Mouse (Mus musculus) left cerebral cortex, adult 18-20 months (tissue): Measurements from ENCODE around the gene Etv3. TPM values are rescaled to one million over a fixed set of nuclear protein-coding genes. Genes with fewer than 3 reads are reported as not detected.

Source experiments
- DNase-seq, 2 experiments: peaks; one replicate each; pipeline ENCODE4 v3.0.0; 2021 to 2022; ENCODE audit warnings: low spot score in 2 of 2, mixed read lengths in 1 of 2
- total RNA-seq, 2 experiments: library from RNA; stranded (reverse); gene quantifications; 2 replicates each; pipeline ENCODE4 v1.2.3; 2021

Etv3 gene
- total RNA-seq, 2 experiments from 2014 or later = 28.0 to 28.1 TPM

DNA sequence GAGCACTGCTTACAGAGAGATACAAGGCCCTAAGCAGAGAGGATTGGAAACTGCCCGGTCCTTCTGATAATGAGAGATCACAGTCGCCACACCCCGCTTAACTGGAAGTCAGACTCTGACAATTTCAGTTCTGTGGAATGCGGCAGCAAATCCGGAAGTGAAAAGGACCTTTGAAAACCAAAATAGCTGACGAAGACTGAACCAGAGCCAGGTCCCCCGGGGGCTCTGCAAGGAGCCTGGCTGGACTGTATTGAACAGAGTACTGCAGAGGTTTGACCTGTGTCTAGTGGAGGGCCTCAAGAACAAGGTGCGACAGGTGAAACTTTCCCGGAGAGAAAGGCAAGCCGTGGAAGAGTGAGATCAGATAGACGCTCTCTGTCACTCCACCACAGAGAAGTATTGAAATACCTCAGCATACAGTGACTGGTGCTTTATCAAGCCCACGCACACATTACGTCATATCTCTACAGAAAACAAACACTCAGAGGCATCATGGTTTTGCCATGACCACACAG lies 9.6 kb upstream of the Etv3 start:
- no peak for DNase-seq

DNA sequence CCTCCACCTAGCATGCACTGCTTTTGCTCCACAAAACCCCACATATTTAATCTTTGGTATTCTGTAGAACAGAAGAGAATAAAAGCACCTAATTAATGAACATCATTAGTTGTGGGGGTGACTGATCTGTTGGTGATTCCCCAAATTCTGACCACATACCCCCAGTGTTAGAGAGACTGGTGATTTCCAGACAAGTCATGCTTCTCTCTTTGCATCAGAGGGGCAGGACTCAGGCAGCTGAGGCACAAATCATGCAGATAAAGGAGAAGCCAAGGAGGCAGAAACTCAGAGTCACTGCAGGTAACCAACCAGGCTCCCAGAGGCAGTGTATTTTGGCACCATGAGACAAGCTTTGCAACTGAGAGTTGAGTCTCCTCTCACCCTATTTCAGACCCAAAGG lies 6.8 kb upstream of the Etv3 start:
- DNase-seq = no peak

DNA sequence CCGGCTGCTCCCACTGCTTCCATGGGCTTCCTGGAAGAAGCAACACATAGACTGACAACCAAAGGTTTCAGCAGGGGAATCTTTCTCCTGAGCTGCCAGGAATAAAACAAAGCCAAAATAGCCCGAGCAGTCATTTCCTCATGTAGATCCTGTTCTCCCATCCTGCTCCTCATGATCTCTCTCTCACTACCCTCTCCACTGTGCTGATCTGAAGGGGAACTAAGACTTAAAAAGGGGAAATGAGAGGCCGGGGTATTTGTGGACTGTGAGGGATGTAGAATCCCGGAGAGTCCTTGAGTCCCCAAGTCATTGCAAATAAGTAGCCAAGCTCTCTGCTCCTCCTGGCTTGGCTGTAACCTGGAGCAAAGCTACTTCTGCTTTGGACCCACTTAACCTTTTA lies 4.1 kb upstream of the Etv3 start:
- DNase-seq = no peak

DNA sequence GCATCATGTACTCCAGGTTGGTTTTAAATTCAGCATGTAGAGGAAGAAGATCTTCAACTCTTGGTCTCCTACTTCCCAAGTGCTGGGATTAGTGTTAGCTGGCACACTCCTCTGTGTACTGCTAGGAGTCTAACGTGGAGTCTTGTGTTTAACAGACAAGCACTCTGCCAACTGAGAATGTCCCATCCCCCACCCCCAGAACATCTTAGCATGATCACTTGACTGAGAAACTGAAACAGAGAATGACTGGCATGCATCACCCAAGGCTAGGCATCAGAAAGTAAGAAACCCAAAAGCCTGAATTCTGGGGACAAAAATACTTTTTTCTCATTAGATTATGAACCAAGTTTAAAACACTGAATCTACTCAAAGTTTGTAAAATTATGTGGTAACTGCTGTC lies 3.4 kb upstream of the Etv3 start:
- no peak for DNase-seq

DNA sequence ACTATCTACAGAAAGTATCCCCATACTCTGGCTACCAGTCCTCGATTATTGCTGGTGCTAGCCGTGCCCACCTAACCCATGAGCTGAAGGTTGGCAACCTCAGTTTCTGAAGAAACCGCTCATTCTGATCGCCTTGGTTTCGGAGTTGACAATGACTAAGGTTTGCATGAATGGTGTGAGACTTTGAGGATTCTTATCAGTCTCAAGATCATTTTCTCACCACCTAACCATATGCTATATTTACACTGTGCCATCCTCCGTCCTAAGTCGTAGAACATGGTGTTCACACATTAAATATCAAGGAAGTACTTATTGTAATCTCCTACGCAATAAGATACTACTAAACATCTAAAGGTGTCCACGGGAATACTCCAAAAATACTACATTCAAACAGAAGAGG lies 1.5 kb upstream of the Etv3 start:
- no peak for DNase-seq

DNA sequence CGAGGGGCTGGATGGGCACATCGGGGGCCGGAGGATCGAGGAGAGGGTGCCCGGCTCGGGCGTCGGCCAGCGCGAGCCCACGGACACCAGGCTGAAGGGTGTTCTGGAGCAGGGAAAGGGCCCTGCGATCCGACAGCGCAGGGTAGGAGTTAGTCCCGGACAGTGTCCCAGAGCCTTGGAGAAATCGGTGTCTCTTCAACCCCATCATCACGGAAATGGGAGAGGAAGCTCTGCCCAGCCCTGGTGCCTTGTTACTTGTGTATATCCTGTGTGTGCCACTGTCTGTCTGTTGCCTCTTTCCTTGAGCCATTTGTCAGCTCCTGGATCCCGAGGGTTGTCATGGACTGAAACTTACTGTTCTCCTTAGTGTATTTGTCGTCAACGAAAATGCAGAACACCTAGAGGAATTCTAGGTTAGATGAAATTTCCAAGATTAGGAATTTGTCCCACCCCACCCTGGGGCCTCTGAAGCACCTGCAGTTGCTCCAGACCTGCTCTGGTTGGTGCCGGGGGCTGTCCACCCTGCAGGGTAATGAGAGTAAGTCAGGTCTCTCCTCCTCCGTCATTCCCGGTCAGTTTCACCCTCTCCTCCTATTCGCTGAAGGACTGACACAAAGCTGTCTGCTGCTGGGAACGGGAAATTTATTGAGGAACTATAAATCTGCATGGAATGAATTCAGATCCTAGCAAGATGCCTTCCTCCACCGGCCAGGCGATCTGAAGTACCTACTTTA lies 797 bp downstream of the Etv3 start:
- DNase-seq = no peak

DNA sequence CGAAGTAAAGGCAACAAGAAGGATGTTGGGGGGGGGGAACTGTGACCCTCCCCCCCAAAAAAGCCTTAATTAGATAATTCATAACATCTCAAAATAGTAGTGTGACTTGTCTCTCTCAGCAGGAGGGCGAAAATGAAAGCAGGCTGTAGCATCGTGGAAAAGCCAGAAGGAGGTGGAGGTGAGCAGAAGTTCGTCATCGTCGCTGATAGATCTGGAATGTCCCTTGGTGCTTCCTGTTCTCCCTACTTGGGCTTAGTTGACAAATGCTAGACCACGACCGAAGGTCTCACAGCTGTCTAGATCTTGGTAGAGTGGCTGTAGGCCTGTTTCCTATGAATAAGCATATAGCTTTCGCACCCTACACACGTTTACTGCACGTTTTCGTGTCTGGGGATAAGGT lies 1.9 kb downstream of the Etv3 start:
- DNase-seq = no peak

DNA sequence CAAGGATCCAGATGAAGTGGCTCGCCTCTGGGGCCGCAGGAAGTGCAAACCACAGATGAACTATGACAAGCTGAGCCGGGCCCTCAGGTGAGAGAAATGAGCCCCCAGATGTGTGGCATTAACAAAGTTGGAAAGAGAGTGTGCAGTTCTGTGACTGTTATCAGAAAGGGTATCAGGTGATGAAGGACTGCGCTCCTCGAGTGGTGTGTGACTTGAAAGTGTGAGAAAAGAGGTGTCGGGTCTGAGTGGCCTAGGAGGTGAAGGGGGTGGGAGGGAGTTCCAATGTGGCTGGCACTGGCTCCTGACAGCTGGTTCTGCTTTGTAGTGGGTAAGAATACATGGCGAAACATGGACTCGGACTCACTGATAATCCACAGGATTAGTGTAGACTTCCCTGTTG lies 2.8 kb downstream of the Etv3 start:
- no peak for DNase-seq

DNA sequence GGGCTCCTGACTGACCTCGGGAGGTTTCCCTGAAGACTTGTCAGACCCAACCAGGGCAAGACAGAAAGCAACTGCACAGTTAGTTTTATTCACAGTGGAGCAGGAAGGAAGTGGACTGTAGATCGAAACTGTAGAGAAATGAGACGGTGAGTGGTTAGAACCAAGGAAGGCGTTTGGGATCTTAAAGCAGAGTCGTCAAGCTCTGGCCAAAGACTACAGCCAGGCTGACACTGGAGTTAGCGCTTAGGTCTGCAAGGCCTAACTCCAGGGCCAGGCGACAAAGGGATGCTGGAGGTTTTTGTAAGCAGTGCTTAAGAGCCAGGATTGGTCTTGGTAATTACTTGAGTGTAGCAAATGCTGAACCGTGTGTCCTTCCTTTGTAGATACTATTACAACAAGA lies 3.6 kb downstream of the Etv3 start:
- no peak for DNase-seq

DNA sequence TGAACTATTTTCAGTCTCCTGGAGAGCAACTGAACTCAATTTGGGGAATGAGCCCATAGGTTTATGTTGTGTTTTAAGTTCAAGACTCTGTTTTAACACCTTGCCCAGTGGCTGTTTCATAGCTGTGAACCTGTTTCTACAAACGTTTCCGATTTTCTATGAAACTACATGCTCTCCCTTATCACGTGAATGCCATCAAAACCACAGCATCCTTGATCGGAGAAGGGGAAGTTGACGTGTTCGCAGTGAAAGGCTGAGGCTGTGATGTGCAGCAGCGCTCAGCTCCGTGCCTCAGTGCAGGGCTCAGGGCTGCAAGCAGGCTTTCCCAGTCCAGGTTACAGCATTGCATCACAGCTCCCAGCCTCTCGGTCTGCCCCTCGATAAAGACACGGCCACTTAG lies 4.4 kb downstream of the Etv3 start:
- DNase-seq = no peak

DNA sequence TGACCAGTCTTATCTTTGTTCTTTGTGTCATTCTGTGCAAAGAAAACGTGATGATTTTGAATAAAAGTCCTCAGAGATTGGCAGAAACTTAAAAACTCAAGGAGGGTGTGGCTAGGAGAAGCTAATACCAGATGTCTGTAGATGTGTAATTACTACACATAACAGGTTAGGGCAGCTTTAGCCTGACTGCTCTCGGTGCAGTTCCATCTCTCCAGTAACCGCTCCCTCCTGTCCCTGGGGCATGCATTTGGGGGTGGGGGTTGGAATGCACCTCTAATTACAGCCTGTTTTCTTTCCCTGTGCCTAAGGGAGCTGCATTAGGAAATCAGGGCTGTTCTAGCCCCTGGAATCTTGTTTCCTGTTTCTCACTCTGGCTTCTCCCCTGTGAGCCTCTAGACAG lies 5.0 kb downstream of the Etv3 start:
- no peak for DNase-seq

DNA sequence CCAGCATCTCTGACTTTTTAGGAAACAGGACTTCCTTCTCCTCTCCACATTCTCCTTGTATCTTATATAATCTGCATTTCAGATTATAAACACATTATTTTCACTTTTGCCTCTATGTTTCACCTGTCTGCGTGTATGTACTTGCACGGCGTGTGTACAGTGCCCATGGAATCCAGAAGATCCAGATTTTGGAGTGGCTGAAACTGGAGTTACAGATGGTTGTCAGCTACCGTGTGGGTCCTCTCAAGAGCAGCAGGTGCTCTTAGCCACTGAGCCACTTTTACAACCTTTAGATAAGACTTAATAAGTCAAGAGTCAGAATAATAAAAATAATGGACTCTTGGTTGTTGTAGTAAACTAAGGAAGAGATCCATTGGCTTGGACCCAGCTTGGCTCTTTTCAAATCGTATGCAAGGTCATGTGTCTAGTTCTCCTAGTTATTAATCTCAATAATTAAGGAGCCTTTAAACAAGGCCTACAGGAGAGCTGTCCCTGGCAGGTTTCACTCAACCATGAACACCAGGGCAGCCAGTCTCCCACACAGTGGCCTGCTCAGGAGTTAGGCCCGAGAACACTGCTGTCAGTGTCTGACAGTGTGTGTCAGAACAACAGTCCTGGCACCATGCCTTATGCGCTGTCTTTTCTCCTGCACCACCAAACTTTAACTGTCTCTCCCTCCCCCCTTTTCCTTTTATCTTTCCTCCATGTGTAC lies 8.6 kb downstream of the Etv3 start:
- DNase-seq = no peak

DNA sequence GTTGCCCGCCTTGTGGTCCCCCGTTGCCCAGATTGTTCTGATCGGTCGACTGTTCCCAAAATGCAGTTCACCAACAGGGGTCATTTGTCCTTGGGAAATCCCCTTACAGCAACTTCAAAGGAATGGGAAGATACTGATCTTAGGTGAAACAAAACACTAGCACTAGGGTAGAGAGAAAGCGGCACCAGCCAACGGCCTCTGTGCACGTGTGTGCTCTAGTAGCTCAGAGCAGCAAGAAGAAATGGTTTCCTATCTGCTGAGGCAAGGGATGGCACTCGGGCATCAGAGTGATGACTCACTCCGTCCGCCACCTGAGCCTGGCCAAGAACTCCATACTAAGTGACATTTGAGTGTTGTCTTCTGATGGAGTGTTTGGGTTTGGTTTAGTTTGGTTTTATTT lies 12.8 kb downstream of the Etv3 start:
- DNase-seq = no peak

DNA sequence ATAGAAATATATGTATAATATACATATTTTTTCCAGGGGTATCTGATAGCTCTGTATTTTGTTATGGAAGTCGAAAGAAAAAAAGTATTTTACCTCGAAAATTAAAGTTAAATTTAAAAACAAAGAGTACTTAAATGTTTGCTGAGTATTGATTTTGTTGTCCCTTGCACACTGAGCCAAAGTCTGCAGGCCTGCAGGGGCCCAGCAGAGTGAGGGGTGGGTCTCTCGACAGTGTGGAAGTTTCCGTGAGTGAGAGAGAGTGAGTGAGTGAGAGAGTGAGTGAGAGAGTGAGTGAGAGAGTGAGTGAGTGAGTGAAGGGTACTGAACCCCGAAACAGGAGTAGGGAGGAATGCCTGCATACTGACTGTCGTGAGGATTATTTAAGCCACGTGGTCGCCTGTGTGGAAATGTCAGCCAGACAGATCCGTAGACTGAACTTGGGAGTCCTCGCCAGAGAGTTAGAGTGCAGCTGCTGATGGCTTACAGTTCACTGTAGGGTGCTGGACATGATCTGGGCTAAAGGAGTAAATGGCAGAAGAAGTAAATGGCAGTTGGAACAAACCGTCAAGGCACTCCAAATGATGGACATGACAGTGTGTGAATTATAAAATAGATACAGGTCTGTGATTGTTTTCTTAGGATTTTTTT lies 14.9 kb downstream of the Etv3 start:
- no peak for DNase-seq

DNA sequence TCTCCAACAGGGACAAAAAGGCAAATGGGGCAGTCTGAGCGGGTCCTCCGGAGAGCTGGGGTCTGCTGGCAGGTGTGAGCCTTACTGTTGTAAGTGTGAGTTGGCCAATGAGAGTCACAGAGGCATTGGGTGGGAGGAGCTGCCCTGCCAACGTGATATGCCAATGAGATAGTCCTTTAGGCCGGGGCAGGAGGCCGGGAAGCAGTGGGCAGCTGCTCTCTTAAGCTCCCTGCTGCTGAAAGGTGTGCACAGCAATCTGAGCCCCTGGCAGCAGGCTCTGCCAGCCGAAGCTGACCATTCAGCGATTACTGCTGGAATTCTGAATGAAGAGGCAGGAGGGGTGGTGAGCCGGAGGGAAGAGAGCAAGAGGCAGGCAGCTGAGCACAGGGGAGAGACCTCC lies 15.5 kb downstream of the Etv3 start:
- no peak for DNase-seq

DNA sequence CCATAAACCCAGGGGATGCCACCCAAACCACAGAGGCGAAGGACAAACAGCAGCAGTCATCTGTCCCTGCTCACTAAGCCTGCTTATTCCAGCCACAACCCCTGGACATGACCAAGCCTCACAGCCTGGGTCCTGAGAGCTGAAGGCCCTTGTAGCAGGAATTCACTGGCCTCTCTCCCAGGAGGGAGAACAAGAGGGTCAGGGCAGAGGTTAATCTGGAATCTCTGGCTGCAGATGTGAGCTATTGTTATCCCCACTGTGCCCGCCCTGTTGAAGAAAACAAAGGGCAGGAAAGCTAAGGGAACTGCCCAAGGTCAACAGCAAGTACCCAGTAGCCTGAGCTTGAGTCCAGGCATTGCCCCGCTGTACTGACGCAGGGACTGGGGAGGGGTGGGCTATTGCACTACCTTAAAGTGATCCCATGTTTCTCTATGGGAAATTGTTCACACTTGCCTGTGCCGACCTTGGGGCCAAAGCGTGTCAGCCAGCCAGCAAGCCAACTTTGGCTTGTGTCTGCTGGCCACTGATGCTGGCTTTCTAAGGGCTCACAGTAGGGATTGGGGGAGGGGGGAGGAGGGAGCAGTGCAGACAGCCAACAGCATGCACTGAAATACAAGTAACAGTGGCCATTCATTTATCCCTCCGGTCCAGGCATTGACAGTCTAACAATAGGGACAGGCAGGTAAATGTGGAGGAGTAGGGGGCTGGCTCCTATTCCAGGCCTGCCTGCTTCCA lies 17.4 kb downstream of the Etv3 start:
- no peak for DNase-seq

DNA sequence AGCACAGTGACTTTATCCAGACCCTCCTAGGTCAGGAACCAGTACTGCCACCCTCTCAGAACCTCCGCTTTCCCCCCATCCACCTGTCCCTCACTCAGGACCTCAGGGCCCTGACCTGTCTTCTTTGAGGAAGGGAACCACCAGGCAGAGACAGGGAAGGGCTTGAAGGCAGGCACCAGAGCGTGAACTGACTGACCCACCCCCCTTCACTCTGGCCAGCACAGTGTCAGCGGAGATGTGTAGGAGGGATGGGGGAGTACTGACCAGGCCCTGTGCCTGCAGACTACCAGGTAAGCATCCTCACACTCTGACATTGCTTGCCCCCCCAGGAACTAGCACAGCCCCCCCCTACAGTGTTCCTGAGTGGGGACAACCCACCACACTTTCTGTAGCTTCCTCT lies 20.3 kb downstream of the Etv3 start:
- DNase-seq = no peak

DNA sequence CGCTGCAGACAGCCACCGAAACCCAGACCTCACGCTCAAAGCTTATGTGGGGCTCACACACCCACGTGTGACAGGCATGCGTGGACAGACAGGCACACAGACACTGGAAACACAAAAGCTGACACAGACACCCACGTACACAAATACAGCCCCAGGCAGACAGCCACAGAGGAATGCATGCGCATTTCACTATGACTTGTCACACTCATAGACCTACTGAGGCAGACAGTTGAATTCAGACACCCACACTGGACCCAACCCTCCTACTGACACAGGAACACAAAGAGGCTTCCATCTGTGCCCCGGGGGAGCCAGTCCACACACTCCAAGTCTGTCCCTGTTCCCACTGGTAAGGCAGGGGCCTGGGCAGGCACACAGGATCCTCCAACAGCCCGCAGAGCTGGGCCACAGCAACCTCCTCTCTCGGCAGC lies 21.1 kb downstream of the Etv3 start:
- peak; percentile 65 to 85 for DNase-seq

DNA sequence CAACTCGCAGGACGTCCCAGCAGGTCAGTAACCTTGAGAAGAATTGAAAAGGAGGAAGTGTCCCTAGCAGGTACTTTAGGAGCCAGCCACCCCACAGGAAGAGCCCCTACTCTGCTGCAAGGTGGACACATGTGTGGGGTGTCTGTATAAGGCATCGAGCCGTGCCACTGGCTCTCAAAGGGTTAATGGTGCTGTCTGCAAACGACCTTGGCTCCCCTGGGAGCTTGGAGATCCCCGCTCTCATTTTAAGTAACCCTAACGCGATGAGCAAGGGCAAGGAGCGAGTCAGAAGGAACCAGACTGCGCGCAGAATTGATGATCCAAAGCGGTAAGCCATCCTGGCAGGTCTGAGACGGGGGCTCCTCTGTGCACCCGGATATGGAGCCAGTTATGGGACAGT lies 24.7 kb downstream of the Etv3 start:
- no peak for DNase-seq

DNA sequence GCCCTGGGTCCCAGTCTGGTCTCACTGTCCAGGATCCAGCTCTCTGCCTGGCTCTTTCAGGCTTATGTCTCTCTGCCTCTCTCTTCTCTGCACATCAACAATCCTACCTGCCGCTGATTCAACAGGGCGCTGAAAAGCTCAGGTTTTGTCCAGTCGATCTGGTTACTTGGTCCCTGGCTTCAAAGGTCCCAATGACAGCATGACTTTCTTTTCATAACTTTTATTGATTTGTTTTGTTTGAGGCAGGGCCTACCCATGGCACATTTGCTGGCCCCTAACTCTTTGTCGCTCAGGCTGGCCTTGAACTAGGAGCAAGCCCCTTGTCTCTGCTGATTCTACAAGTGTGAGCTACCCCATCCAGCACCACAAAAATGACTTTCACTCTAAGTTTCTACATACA lies 27.1 kb downstream of the Etv3 start:
- DNase-seq = no peak

DNA sequence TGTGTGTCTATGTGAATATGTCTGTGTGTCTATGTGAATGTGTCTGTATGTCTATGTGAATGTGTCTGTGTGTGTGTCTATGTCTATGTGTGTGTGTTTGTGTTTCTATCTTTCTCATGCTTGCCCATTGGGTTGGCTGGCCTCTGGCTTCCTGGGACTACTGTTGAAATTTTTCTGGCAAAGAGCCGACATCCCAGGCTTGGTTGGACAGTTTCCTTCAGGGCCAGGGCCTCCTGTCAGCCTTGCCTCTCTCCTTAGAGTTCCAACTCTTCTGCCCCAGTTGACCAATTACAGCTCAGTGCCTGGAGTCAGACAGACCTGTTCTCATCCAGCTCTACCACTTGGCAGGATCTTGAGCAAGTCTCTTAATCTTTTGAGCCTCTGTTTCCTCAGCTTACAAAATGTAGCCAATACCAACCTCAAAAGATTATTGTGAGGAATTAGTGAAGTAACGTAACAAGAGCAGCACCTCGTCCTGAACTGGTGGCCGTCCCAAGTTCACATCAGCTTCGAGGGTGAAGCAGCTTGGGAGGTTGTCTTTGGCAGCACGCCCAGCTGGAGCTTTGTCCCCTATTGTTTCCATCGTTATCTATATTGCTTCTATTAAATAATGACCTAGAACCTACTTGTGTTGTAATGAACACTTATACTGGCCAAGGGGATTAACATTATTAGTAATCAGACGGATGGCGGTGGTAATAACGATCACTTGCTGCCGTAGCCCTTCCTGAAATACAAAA lies 28.2 kb downstream of the Etv3 start:
- no peak for DNase-seq
